Comparison of ENCODE assay signal across 7 mouse cellular contexts in genomic region chr15:81802001-81802890, GRCm38 (mm10). TPM values are rescaled to one million over a fixed set of nuclear protein-coding genes. Genes with fewer than 3 reads are reported as not detected.
A peak's percentile ranks its signal among the peaks of the same experiment; 100 is the strongest.
DNase-seq lines count a peak whose midpoint lies in the region; ATAC-seq lines count a peak whose summit lies in the region.

Gene Tef, plus strand, starts transcription at chr15:81802421.

- H3K9ac ChIP-seq in intestine, embryonic 15.5 days = peak within 1 kb of the TSS; percentile 47

- no peaks in the 10 kb centered on the region for H3K36me3 ChIP-seq in intestine, embryonic 15.5 days
- H3K36me3 ChIP-seq in midbrain, embryonic 10.5 days = peaks cover 4% of the 10 kb centered on the region; the same call in 1 of the 2 replicates

- peak; percentile 99 for ATAC-seq in intestine, embryonic 15.5 days

- H3K27me3 ChIP-seq in intestine, embryonic 15.5 days (replicated peaks) = no peaks in the 10 kb centered on the region
- H3K27me3 ChIP-seq in midbrain, embryonic 10.5 days (ENCODE audit: low read depth, poor library complexity, severe bottlenecking) = peaks cover 13% of the 10 kb centered on the region

- peak; percentile 99 for DNase-seq in adrenal gland, adult 2 months
- peak; percentile 81 for DNase-seq in embryo, embryonic 11.5 days (ENCODE audit: low read depth, low spot score)
- peak; percentile 99 to 100 for DNase-seq in gastrocnemius, postnatal 36 days
- DNase-seq in left cerebral cortex, postnatal 25 days (ENCODE audit: low spot score in 2 of 2) = peak; percentile 100
- DNase-seq in midbrain, embryonic 10.5 days (ENCODE audit: low spot score) = peak; percentile 63
- DNase-seq in right cerebral cortex, postnatal 4 days = peak; percentile 100

- H3K27ac ChIP-seq in intestine, embryonic 15.5 days = peak within 1 kb of the TSS; percentile 77
- peak within 1 kb of the TSS; percentile 72 for H3K27ac ChIP-seq in midbrain, embryonic 10.5 days (replicated peaks)

- no peaks in the 10 kb centered on the region for H3K9me3 ChIP-seq in intestine, embryonic 15.5 days
- no peaks in the 10 kb centered on the region for H3K9me3 ChIP-seq in midbrain, embryonic 10.5 days (replicated peaks)

- H3K4me1 ChIP-seq in intestine, embryonic 15.5 days (replicated peaks) = peaks cover 12% of the 10 kb centered on the region
- H3K4me1 ChIP-seq in midbrain, embryonic 10.5 days = peaks cover 28% of the 10 kb centered on the region

- intact Hi-C loops in gastrocnemius, postnatal 36 days (cut with DNase I) = no loop called here
- intact Hi-C loops in left cerebral cortex, postnatal 25 days (cut with DNase I) = loop anchor here (1.0 kb wide), 1 partner anchor 8 kb away; no protein-coding TSS in a partner anchor

- H3K4me2 ChIP-seq in intestine, embryonic 15.5 days (replicated peaks) = peak within 1 kb of the TSS; percentile 73

- WGBS in intestine, embryonic 15.5 days = 19% methylated on average over 19 of the region's 19 CpGs
- 32% methylated on average over 19 of the region's 19 CpGs for WGBS in midbrain, embryonic 10.5 days

- peak within 1 kb of the TSS; percentile 37 for H3K4me3 ChIP-seq in intestine, embryonic 15.5 days (replicated peaks)
- H3K4me3 ChIP-seq in midbrain, embryonic 10.5 days = peak within 1 kb of the TSS; percentile 40

RNA-seq across cellular contexts. Expression of gene Tef, which starts in this region (rescaled TPM):
- total RNA-seq in adrenal gland, adult 2 months (2021) = 100 to 1,000 TPM in 1 of 2 experiments, 10 to 100 TPM in 1; 35.0 to 100 TPM
- polyA plus RNA-seq in adrenal gland, adult 2 months (2012; rRNA removed) = 35.0 and 69.3 TPM in 2 replicates
- total RNA-seq in gastrocnemius, postnatal 36 days (2021) = 100 to 1,000 TPM; 167 to 181 TPM
- 15.9 and 17.7 TPM in 2 replicates for polyA plus RNA-seq in intestine, embryonic 15.5 days (2015; fragmentation: Nextera tagmentation; extraction: Ambion mirVana)
- total RNA-seq in left cerebral cortex, postnatal 25 days (2021) = 100 to 1,000 TPM; 220 to 246 TPM
- polyA plus RNA-seq in midbrain, embryonic 10.5 days (2016; fragmentation: Nextera tagmentation; extraction: Ambion mirVana) = 15.7 and 19.0 TPM in 2 replicates

Comparison
In these comparisons a context has a peak if more than half of its experiments do, and no peak if none do; other contexts are left out.
1. Peak in every context shown above with its lines: DNase-seq, ATAC-seq, H3K4me3 ChIP-seq and H3K27ac ChIP-seq.